Mouse (Mus musculus) heart, embryonic 14.5 days (tissue): ENCODE data around the gene Tescl. TPM values are rescaled to one million over a fixed set of nuclear protein-coding genes. Genes with fewer than 3 reads are reported as not detected.
A peak's percentile ranks its signal among the peaks of the same experiment; 100 is the strongest.

Source experiments
- ATAC-seq: fragments of 200-750 bp; cut with Nextera tagmentation; 2 replicates; pipeline ENCODE4 v1.8.0; 2017; ENCODE audit warnings: low read depth, moderate TSS enrichment; ENCODE audit not compliant: insufficient number of reproducible peaks, insufficient read depth, low FRiP score
- H3K27ac ChIP-seq, 2 experiments: fragments of 200-500 bp in 1 of 2; fragments of 300-500 bp in 1 of 2; sonication (generic) in 1 of 2; replicated peaks in 1 of 2; 2 replicates each; pipeline ENCODE4 v1.5.1; 2012 to 2014; ENCODE audit warnings: low read depth in 2 of 2, low read length in 2 of 2, control low read depth in 1 of 2, mild to moderate bottlenecking in 1 of 2, mixed read lengths in 1 of 2; ENCODE audit not compliant: control insufficient read depth in 1 of 2, insufficient read depth in 1 of 2
- H3K27me3 ChIP-seq: fragments of 300-500 bp; sonication (generic); 2 replicates; pipeline ENCODE4 v1.6.1; 2014; ENCODE audit warnings: mild to moderate bottlenecking, low read length, control low read depth; ENCODE audit not compliant: control insufficient read depth, insufficient read depth
- H3K36me3 ChIP-seq: fragments of 300-500 bp; sonication (generic); 2 replicates; pipeline ENCODE4 v1.6.1; 2014; ENCODE audit warnings: mild to moderate bottlenecking, control low read depth, low read length, mixed read lengths; ENCODE audit not compliant: control insufficient read depth, insufficient read depth
- H3K4me1 ChIP-seq, 2 experiments: fragments of 200-500 bp in 1 of 2; fragments of 300-500 bp in 1 of 2; sonication (generic) in 1 of 2; 2 replicates each; pipeline ENCODE4 v1.6.1; 2012 to 2014; ENCODE audit warnings: low read length in 2 of 2, control low read depth in 1 of 2, mixed read lengths in 1 of 2; ENCODE audit not compliant: control insufficient read depth in 2 of 2, insufficient read depth in 2 of 2
- H3K4me2 ChIP-seq: fragments of 300-500 bp; sonication (generic); 2 replicates; pipeline ENCODE4 v1.6.1; 2014; ENCODE audit warnings: mild to moderate bottlenecking, low read length
- H3K4me3 ChIP-seq, 2 experiments: fragments of 200-500 bp in 1 of 2; fragments of 300-500 bp in 1 of 2; sonication (generic) in 1 of 2; 2 replicates each; pipeline ENCODE4 v1.5.1; 2012 to 2014; ENCODE audit warnings: low read length in 2 of 2, mild to moderate bottlenecking in 2 of 2, control low read depth in 1 of 2, low read depth in 1 of 2, moderate library complexity in 1 of 2; ENCODE audit not compliant: control insufficient read depth in 1 of 2, insufficient read depth in 1 of 2
- H3K9ac ChIP-seq: fragments of 300-500 bp; sonication (generic); 2 replicates; pipeline ENCODE4 v1.6.1; 2014; ENCODE audit warnings: mild to moderate bottlenecking, low read length
- H3K9me3 ChIP-seq: fragments of 300-500 bp; sonication (generic); 2 replicates; pipeline ENCODE4 v1.6.1; 2016; ENCODE audit warnings: low read length, control low read depth; ENCODE audit not compliant: control insufficient read depth
- WGBS: fragments of 180-500 bp; shearing (Covaris S2); extraction: QIAGEN DNeasy Blood & Tissue Kit; methylation state at CpG from one replicate; pipeline ENCODE4 v1.1.7; 2014; 5-methylcytosine and 5-hydroxymethylcytosine counted together
- polyA plus RNA-seq: library from polyadenylated mRNA; unstranded; fragments of >200 nt; fragmentation: Nextera tagmentation; extraction: Ambion mirVana; gene quantifications from 2 replicates; pipeline ENCODE4 v1.2.1, GENCODE M21; 2014

Tescl gene
- polyA plus RNA-seq, 1 experiment from 2014 or later, result not detected

GRCm38 (mm10) chr7:24327281-24327975 is 6.3 kb downstream of the Tescl start:
- Histone ChIP-seq H3K27me3 (no peaks in the 10 kb centered on the region), H3K4me3 (no peak overlapping the region), H3K36me3 (no peaks in the 10 kb centered on the region), H3K9ac (no peak overlapping the region), H3K4me1 (peaks cover 3 to 5% of the 10 kb centered on the region in 2 experiments; a peak in 1 of 4 replicates), H3K4me2 (no peak overlapping the region), H3K27ac (no peak overlapping the region), H3K9me3 (peaks cover 11% of the 10 kb centered on the region)
- 77% methylated on average over 14 of the region's 14 CpGs for WGBS
- no peak for ATAC-seq

GRCm38 (mm10) chr7:24326273-24327135 is 7.2 kb downstream of the Tescl start:
- no peak for ATAC-seq
- WGBS, result 44% methylated on average over 20 of the region's 20 CpGs
- Histone ChIP-seq H3K27me3 (no peaks in the 10 kb centered on the region), H3K9ac (peak overlapping the region; percentile 50), H3K9me3 (peaks cover 11% of the 10 kb centered on the region), H3K36me3 (no peaks in the 10 kb centered on the region), H3K4me3 (peak overlapping the region; percentile 28 to 39), H3K27ac (no peak overlapping the region), H3K4me2 (peak overlapping the region; percentile 66), H3K4me1 (peaks cover 3 to 5% of the 10 kb centered on the region in 2 experiments; a peak in 1 of 4 replicates)

- H3K4me3 ChIP-seq, result peak overlapping the region; percentile 28 to 39
- H3K36me3 ChIP-seq, result no peaks in the 10 kb centered on the region
- H3K9ac ChIP-seq, result peak overlapping the region; percentile 50
- no peak for ATAC-seq
- H3K27ac ChIP-seq, result no peak overlapping the region
- H3K4me2 ChIP-seq, result peak overlapping the region; percentile 66
- peaks cover 3 to 5% of the 10 kb centered on the region in 2 experiments; a peak in 1 of 4 replicates for H3K4me1 ChIP-seq
- peaks cover 11% of the 10 kb centered on the region for H3K9me3 ChIP-seq
- H3K27me3 ChIP-seq, result no peaks in the 10 kb centered on the region
- 3% methylated on average over 13 of the region's 13 CpGs for WGBS
These were observed 8.0 kb downstream of the Tescl start for GRCm38 (mm10) chr7:24325675-24326128.

- 89% methylated on average over 6 of the region's 6 CpGs for WGBS
- no peaks in the 10 kb centered on the region for H3K27me3 ChIP-seq
- no peak for ATAC-seq
- peaks cover 3 to 5% of the 10 kb centered on the region in 2 experiments; a peak in 1 of 4 replicates for H3K4me1 ChIP-seq
- H3K4me3 ChIP-seq, result no peak overlapping the region
- H3K27ac ChIP-seq, result no peak overlapping the region
- H3K9ac ChIP-seq, result no peak overlapping the region
- H3K4me2 ChIP-seq, result peak overlapping the region; percentile 66
- H3K36me3 ChIP-seq, result no peaks in the 10 kb centered on the region
- peaks cover 11% of the 10 kb centered on the region for H3K9me3 ChIP-seq
These were observed 8.5 kb downstream of the Tescl start for GRCm38 (mm10) chr7:24325197-24325596.

GRCm38 (mm10) chr7:24322593-24322992 is 11.1 kb downstream of the Tescl start:
- Histone ChIP-seq H3K4me2 (no peak overlapping the region), H3K27me3 (peaks cover 8% of the 10 kb centered on the region; the same call in 1 of the 2 replicates), H3K4me3 (no peak overlapping the region), H3K27ac (no peak overlapping the region), H3K4me1 (peaks cover 3 to 5% of the 10 kb centered on the region in 2 experiments; a peak in 1 of 4 replicates), H3K9ac (no peak overlapping the region), H3K9me3 (peaks cover 11% of the 10 kb centered on the region), H3K36me3 (no peaks in the 10 kb centered on the region)
- WGBS, result 66% methylated on average over 4 of the region's 4 CpGs
- ATAC-seq, result no peak

- 51% methylated on average over 6 of the region's 6 CpGs for WGBS
- no peak overlapping the region for H3K4me3 ChIP-seq
- no peak overlapping the region for H3K27ac ChIP-seq
- ATAC-seq, result no peak
- H3K27me3 ChIP-seq, result peaks cover 8% of the 10 kb centered on the region; the same call in 1 of the 2 replicates
- H3K4me2 ChIP-seq, result no peak overlapping the region
- peaks cover 2% of the 10 kb centered on the region for H3K9me3 ChIP-seq
- H3K4me1 ChIP-seq, result peaks cover 5 to 9% of the 10 kb centered on the region in 2 experiments
- no peak overlapping the region for H3K9ac ChIP-seq
- H3K36me3 ChIP-seq, result no peaks in the 10 kb centered on the region
These were observed 14.8 kb downstream of the Tescl start for GRCm38 (mm10) chr7:24318942-24319341.

GRCm38 (mm10) chr7:24316567-24317092 is 17.1 kb downstream of the Tescl start, which contains the start of gene Zfp94:
Gene Zfp94, minus strand, starts transcription at chr7:24316666.
- Histone ChIP-seq H3K4me3 (peak within 1 kb of the TSS; percentile 73 to 83), H3K27ac (peak within 1 kb of the TSS; percentile 54 to 91), H3K27me3 (peaks cover 8% of the 10 kb centered on the region; the same call in 1 of the 2 replicates), H3K36me3 (peaks cover 4% of the 10 kb centered on the region; the same call in 1 of the 2 replicates), H3K9me3 (no peaks in the 10 kb centered on the region), H3K4me1 (peaks cover 5 to 9% of the 10 kb centered on the region in 2 experiments), H3K4me2 (peak within 1 kb of the TSS; percentile 95), H3K9ac (peak within 1 kb of the TSS; percentile 87)
- peak; percentile 93 for ATAC-seq
- under 1% methylated on average over 33 of the region's 33 CpGs for WGBS
